Mouse (Mus musculus) frontal cortex, postnatal 36 days (tissue): ENCODE data around the gene Kptn.
A peak's percentile ranks its signal among the peaks of the same experiment; 100 is the strongest.

Experiments
- DNase-seq, 2 experiments: peaks; one replicate each; pipeline ENCODE4 v3.0.0; 2022; ENCODE audit warnings: low spot score in 2 of 2

Kptn gene

GRCm38 (mm10) chr7:16119569-16120261, at the start of gene Kptn:
Kptn (plus strand) TSS chr7:16119895.
- DNase-seq = peak; percentile 93 to 95

- DNase-seq = no peak
These were observed 48.8 kb upstream of the Kptn start for GRCm38 (mm10) chr7:16070846-16071245.

GRCm38 (mm10) chr7:16071906-16072305, 47.8 kb upstream of the Kptn start:
- DNase-seq = no peak

- no peak for DNase-seq
These were observed 39.7 kb upstream of the Kptn start for GRCm38 (mm10) chr7:16079947-16080346.

- no peak for DNase-seq
These were observed 39.1 kb upstream of the Kptn start for GRCm38 (mm10) chr7:16080581-16080980.

- DNase-seq = no peak
These were observed 36.3 kb upstream of the Kptn start for GRCm38 (mm10) chr7:16083361-16083760.

GRCm38 (mm10) chr7:16087587-16087986, 32.1 kb upstream of the Kptn start:
- no peak for DNase-seq

- no peak for DNase-seq
These were observed 25.1 kb upstream of the Kptn start for GRCm38 (mm10) chr7:16094592-16094991.

GRCm38 (mm10) chr7:16098021-16099017, 21.4 kb upstream of the Kptn start, which contains the start of gene Napa:
Napa (plus strand) TSS chr7:16098458.
- DNase-seq = peak; percentile 99 to 100

GRCm38 (mm10) chr7:16099901-16100300, 19.8 kb upstream of the Kptn start:
- DNase-seq = no peak

GRCm38 (mm10) chr7:16101081-16101480, 18.6 kb upstream of the Kptn start:
- DNase-seq = no peak

- no peak for DNase-seq
These were observed 17.8 kb upstream of the Kptn start for GRCm38 (mm10) chr7:16101726-16102475.

GRCm38 (mm10) chr7:16102686-16103226, 16.9 kb upstream of the Kptn start:
- no peak for DNase-seq

- peak; percentile 79 to 88 for DNase-seq
These were observed 15.9 kb upstream of the Kptn start for GRCm38 (mm10) chr7:16103760-16104159.

- DNase-seq = no peak
These were observed 14.9 kb upstream of the Kptn start for GRCm38 (mm10) chr7:16104611-16105388.

GRCm38 (mm10) chr7:16108886-16109542, 10.7 kb upstream of the Kptn start:
- no peak for DNase-seq

GRCm38 (mm10) chr7:16110158-16110557, 9.5 kb upstream of the Kptn start:
- DNase-seq = no peak

- DNase-seq = no peak
These were observed 8.2 kb upstream of the Kptn start for GRCm38 (mm10) chr7:16111284-16112090.

GRCm38 (mm10) chr7:16116418-16116817, 3.3 kb upstream of the Kptn start:
- no peak for DNase-seq
